Mouse (Mus musculus) T-cell, adult 2 months (primary cell): ENCODE measurements around the gene Tmem252.
A peak's percentile ranks its signal among the peaks of the same experiment; 100 is the strongest.

ENCODE experiments used
- DNase-seq: peaks from one replicate; pipeline ENCODE4 v3.0.0; 2022; ENCODE audit warnings: low spot score

Tmem252 gene

GRCm38 (mm10) chr19:24673762-24674161 is at the start of gene Tmem252:
TSS of gene Tmem252 (plus strand) at chr19:24674008.
- no peak for DNase-seq

GRCm38 (mm10) chr19:24628049-24628448 is 45.8 kb upstream of the Tmem252 start:
- no peak for DNase-seq

- DNase-seq = no peak
Measured at GRCm38 (mm10) chr19:24633008-24633407, 40.8 kb upstream of the Tmem252 start.

- DNase-seq = peak; percentile 49
Measured at GRCm38 (mm10) chr19:24634602-24635001, 39.2 kb upstream of the Tmem252 start.

- DNase-seq = no peak
Measured at GRCm38 (mm10) chr19:24636616-24637015, 37.2 kb upstream of the Tmem252 start.

- no peak for DNase-seq
Measured at GRCm38 (mm10) chr19:24637988-24638387, 35.8 kb upstream of the Tmem252 start.

- DNase-seq = no peak
Measured at GRCm38 (mm10) chr19:24640982-24641381, 32.8 kb upstream of the Tmem252 start.

- DNase-seq = no peak
Measured at GRCm38 (mm10) chr19:24644971-24645370, 28.8 kb upstream of the Tmem252 start.

GRCm38 (mm10) chr19:24646162-24646829 is 27.5 kb upstream of the Tmem252 start:
- peak; percentile 10 for DNase-seq

- no peak for DNase-seq
Measured at GRCm38 (mm10) chr19:24648016-24648415, 25.8 kb upstream of the Tmem252 start.

GRCm38 (mm10) chr19:24650428-24650827 is 23.4 kb upstream of the Tmem252 start:
- no peak for DNase-seq

GRCm38 (mm10) chr19:24651595-24651994 is 22.2 kb upstream of the Tmem252 start:
- DNase-seq = no peak

- no peak for DNase-seq
Measured at GRCm38 (mm10) chr19:24652342-24653019, 21.3 kb upstream of the Tmem252 start.

GRCm38 (mm10) chr19:24653230-24653799 is 20.5 kb upstream of the Tmem252 start:
- DNase-seq = no peak

- DNase-seq = no peak
Measured at GRCm38 (mm10) chr19:24656981-24657380, 16.8 kb upstream of the Tmem252 start.

- DNase-seq = no peak
Measured at GRCm38 (mm10) chr19:24662346-24662745, 11.5 kb upstream of the Tmem252 start.

- no peak for DNase-seq
Measured at GRCm38 (mm10) chr19:24665771-24666170, 8.0 kb upstream of the Tmem252 start.

- DNase-seq = no peak
Measured at GRCm38 (mm10) chr19:24667527-24667926, 6.3 kb upstream of the Tmem252 start.

- no peak for DNase-seq
Measured at GRCm38 (mm10) chr19:24671571-24671970, 2.2 kb upstream of the Tmem252 start.

- no peak for DNase-seq
Measured at GRCm38 (mm10) chr19:24672366-24672960, 1.3 kb upstream of the Tmem252 start.

- DNase-seq = no peak
Measured at GRCm38 (mm10) chr19:24673331-24673730, 477 bp upstream of the Tmem252 start.

- no peak for DNase-seq
Measured at GRCm38 (mm10) chr19:24676429-24676828, 2.6 kb downstream of the Tmem252 start.
